Mouse (Mus musculus): Measurements from ENCODE around the gene Ssbp3.

DNA sequence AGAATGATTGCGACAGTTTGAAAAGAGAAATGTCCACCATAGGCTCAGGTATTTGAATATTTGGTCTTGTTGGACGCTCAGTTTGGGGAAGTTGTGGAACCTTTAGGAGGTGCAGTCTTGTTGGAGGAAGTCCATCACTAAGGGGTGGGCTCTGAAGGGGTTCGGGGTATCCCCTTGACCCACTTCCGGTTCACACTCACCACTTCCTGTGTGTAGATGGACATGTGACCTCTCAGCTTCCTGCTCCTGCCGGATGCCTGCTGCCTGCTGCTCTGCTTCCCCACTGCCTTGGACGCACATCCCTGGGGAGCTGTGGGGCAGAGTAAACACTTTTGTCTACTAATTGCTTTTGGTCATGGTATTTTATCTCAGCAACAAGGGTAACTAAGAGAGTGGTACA lies 29.4 kb upstream of the Ssbp3 start:
- TF ChIP-seq ZC3H11A (IDR thresholded peaks at IDR 0.05; ENCODE audit: borderline replicate concordance, low read depth, low read length) (no peak), HCFC1 (IDR thresholded peaks at IDR 0.05; ENCODE audit: borderline replicate concordance, insufficient read depth, low read length) (no peak), MAFK (IDR thresholded peaks at IDR 0.05; ENCODE audit: insufficient read depth, low read depth, low read length) (no peak), CHD2 (IDR thresholded peaks at IDR 0.05; ENCODE audit: low read depth, low read length) (no peak)

Data from ES-E14 (cell line).